Mouse (Mus musculus): ENCODE results near the gene Hus1. TPM values are rescaled to one million over a fixed set of nuclear protein-coding genes. Genes with fewer than 3 reads are reported as not detected.

Gene Hus1
- polyA plus RNA-seq, 1 experiment from 2014 or later: 9.2 TPM

- WGBS: 80% methylated on average over 7 of the region's 7 CpGs
- ATAC-seq (replicated peaks): no peak
- H3K9ac ChIP-seq: no peak overlapping the region
- H3K27me3 ChIP-seq (replicated peaks): no peaks in the 10 kb centered on the region
- no peak overlapping the region for H3K27ac ChIP-seq
- no peak overlapping the region for H3K4me2 ChIP-seq
- no peaks in the 10 kb centered on the region for H3K9me3 ChIP-seq
- no peak overlapping the region for H3K4me3 ChIP-seq
- H3K36me3 ChIP-seq (replicated peaks): no peaks in the 10 kb centered on the region
- H3K4me1 ChIP-seq: no peaks in the 10 kb centered on the region
These were observed 13.8 kb upstream of the Hus1 start for GRCm38 (mm10) chr11:9024782-9025181.

GRCm38 (mm10) chr11:9020207-9020606, 9.2 kb upstream of the Hus1 start:
- WGBS: 96% methylated on average over 5 of the region's 5 CpGs
- Histone ChIP-seq H3K9ac (no peak overlapping the region), H3K27ac (no peak overlapping the region), H3K27me3 (replicated peaks) (no peaks in the 10 kb centered on the region), H3K9me3 (no peaks in the 10 kb centered on the region), H3K4me2 (no peak overlapping the region), H3K4me1 (no peaks in the 10 kb centered on the region), H3K36me3 (replicated peaks) (no peaks in the 10 kb centered on the region), H3K4me3 (no peak overlapping the region)
- no peak for ATAC-seq (replicated peaks)

GRCm38 (mm10) chr11:9018491-9019267, 7.7 kb upstream of the Hus1 start:
- Histone ChIP-seq H3K9me3 (no peaks in the 10 kb centered on the region), H3K4me1 (no peaks in the 10 kb centered on the region), H3K36me3 (replicated peaks) (no peaks in the 10 kb centered on the region), H3K27ac (no peak overlapping the region), H3K27me3 (replicated peaks) (no peaks in the 10 kb centered on the region), H3K4me3 (no peak overlapping the region), H3K4me2 (no peak overlapping the region), H3K9ac (no peak overlapping the region)
- 79% methylated on average over 6 of the region's 6 CpGs for WGBS
- no peak for ATAC-seq (replicated peaks)

DNA sequence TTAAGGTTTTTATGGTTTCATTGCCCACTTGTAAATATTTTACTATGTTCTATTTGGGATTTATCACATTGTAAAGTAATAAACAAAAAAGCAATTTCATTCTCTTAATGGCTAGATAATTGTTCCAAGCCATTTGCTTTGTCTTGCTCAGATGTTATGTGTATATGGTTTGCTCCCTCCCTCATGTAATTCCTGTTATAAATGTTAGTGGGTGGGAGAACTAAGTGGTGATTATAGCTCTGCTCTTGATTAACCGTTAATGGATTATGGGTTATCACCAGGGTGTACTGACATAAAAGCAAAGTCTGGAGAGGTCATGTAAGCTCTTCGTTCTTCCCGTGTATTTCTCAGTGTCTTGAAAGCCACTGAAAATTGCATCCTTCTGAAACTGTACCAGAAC, 3.7 kb upstream of the Hus1 start:
- no peaks in the 10 kb centered on the region for H3K27me3 ChIP-seq (replicated peaks)
- no peaks in the 10 kb centered on the region for H3K9me3 ChIP-seq
- ATAC-seq (replicated peaks): no peak
- no peak overlapping the region for H3K9ac ChIP-seq
- no peak overlapping the region for H3K4me3 ChIP-seq
- no peaks in the 10 kb centered on the region for H3K36me3 ChIP-seq (replicated peaks)
- no peak overlapping the region for H3K27ac ChIP-seq
- H3K4me1 ChIP-seq: peaks cover 8% of the 10 kb centered on the region
- 86% methylated on average over 3 of the region's 3 CpGs for WGBS
- no peak overlapping the region for H3K4me2 ChIP-seq

GRCm38 (mm10) chr11:9011348-9011747, 357 bp upstream of the Hus1 start:
- Histone ChIP-seq H3K9me3 (no peaks in the 10 kb centered on the region), H3K27me3 (replicated peaks) (no peaks in the 10 kb centered on the region), H3K4me1 (peaks cover 13% of the 10 kb centered on the region), H3K36me3 (replicated peaks) (no peaks in the 10 kb centered on the region), H3K27ac (peak overlapping the region; percentile 76; the same call in 1 of the 2 replicates), H3K4me2 (peak overlapping the region; percentile 75), H3K9ac (peak overlapping the region; percentile 69), H3K4me3 (peak overlapping the region; percentile 73)
- ATAC-seq (replicated peaks): peak; percentile 34
- WGBS: 2% methylated on average over 3 of the region's 3 CpGs

DNA sequence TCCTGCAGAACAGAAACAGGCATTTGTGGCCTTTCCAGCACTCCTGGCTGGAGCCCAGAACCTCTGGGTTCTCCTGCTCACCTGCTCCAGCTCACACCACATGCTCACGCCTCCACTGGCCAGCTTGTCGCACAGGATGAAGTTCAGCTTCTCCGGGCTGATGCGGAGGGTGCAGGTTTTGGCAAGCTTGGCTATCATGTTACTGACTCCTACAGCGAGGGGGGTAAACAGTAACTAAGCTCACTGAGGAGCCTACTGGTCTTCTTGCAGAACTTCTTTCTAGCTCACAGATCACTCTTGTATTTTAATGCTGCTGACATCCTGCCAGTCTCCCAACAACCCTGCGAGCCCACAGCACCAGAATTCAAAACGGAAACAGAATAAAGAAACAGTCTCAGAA, 575 bp downstream of the Hus1 start:
- peak; percentile 67 for ATAC-seq (replicated peaks)
- no peaks in the 10 kb centered on the region for H3K36me3 ChIP-seq (replicated peaks)
- H3K4me1 ChIP-seq: peaks cover 13% of the 10 kb centered on the region
- peak overlapping the region; percentile 76 for H3K27ac ChIP-seq
- peak overlapping the region; percentile 73 for H3K4me3 ChIP-seq
- H3K27me3 ChIP-seq (replicated peaks): no peaks in the 10 kb centered on the region
- peak overlapping the region; percentile 75 for H3K4me2 ChIP-seq
- no peaks in the 10 kb centered on the region for H3K9me3 ChIP-seq
- peak overlapping the region; percentile 69 for H3K9ac ChIP-seq
- whole genome bisulfite sequencing: 0% methylated on average over 7 of the region's 7 CpGs

- H3K9me3 ChIP-seq: no peaks in the 10 kb centered on the region
- H3K4me3 ChIP-seq: no peak overlapping the region
- WGBS: 98% methylated on average over 5 of the region's 5 CpGs
- H3K4me2 ChIP-seq: no peak overlapping the region
- H3K36me3 ChIP-seq (replicated peaks): 0 out of 2 replicates have a peak, but pooled peaks cover 7% of the 10 kb centered on the region
- no peaks in the 10 kb centered on the region for H3K27me3 ChIP-seq (replicated peaks)
- H3K9ac ChIP-seq: no peak overlapping the region
- no peak for ATAC-seq (replicated peaks)
- no peak overlapping the region for H3K27ac ChIP-seq
- H3K4me1 ChIP-seq: peaks cover 13% of the 10 kb centered on the region
These were observed 2.2 kb downstream of the Hus1 start for GRCm38 (mm10) chr11:9008761-9009160.

DNA sequence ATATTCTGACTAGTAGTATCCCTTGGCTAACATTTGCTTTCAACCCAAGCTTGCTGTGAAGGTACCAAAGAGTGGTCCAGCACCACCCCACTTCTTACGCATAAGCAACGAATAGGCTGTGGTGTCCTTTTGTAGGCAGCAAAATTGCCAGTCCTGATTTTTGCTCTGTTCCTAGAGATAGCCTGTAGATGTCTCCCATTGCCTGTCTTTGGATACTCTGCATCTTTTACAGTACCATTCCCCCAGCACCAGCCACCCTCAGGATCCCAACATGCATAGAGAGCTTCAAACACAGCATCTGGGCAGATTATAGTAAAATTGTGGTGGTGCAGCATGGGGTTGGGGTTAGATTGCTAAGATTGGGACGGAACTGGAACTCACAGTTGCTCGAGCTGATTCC, 22.9 kb downstream of the Hus1 start:
- no peaks in the 10 kb centered on the region for H3K27me3 ChIP-seq (replicated peaks)
- H3K4me2 ChIP-seq: no peak overlapping the region
- H3K9me3 ChIP-seq: no peaks in the 10 kb centered on the region
- H3K4me3 ChIP-seq: no peak overlapping the region
- no peak overlapping the region for H3K9ac ChIP-seq
- no peaks in the 10 kb centered on the region for H3K4me1 ChIP-seq
- WGBS: 69% methylated on average over 4 of the region's 4 CpGs
- H3K27ac ChIP-seq: no peak overlapping the region
- 0 out of 2 replicates have a peak, but pooled peaks cover 5% of the 10 kb centered on the region for H3K36me3 ChIP-seq (replicated peaks)
- ATAC-seq (replicated peaks): no peak

GRCm38 (mm10) chr11:8986058-8986457, 24.9 kb downstream of the Hus1 start:
- Histone ChIP-seq H3K4me2 (no peak overlapping the region), H3K27me3 (replicated peaks) (no peaks in the 10 kb centered on the region), H3K27ac (no peak overlapping the region), H3K9me3 (no peaks in the 10 kb centered on the region), H3K36me3 (replicated peaks) (no peaks in the 10 kb centered on the region), H3K4me1 (no peaks in the 10 kb centered on the region), H3K9ac (no peak overlapping the region), H3K4me3 (no peak overlapping the region)
- no peak for ATAC-seq (replicated peaks)

DNA sequence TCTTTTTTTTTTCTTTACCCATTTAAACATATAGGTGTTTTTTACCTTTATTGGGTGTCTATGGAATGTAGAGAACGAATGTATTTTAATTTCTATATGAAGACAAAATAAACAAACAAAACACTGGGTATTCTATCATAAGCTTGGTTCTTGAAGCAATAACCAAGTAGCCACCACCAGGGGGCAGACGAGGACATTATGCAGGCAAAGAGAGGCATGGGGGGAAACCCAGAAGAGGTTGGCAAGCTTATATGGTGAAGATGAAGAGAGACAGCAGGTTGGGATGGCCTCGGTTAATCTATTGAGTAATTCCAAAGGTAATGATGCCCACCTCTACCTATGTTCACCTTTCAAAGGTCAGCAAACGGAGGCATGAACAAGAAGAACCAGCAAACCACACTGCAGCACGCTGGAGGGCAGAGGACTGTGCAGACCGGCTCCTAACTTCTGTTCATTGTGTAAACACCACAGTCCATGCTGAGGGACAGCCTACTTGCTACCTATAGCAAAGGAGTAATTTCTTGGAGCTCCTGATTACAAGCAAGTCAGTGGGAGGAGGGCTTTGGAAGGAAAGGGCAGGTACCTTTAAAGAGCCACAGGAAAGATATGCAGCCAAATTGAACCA, 27.6 kb downstream of the Hus1 start:
- Histone ChIP-seq H3K27me3 (replicated peaks) (no peaks in the 10 kb centered on the region), H3K4me3 (no peak overlapping the region), H3K9ac (no peak overlapping the region), H3K27ac (no peak overlapping the region), H3K36me3 (replicated peaks) (no peaks in the 10 kb centered on the region), H3K9me3 (no peaks in the 10 kb centered on the region), H3K4me1 (no peaks in the 10 kb centered on the region), H3K4me2 (no peak overlapping the region)
- WGBS: 44% methylated on average over 6 of the region's 6 CpGs
- ATAC-seq (replicated peaks): peak; percentile 43

GRCm38 (mm10) chr11:8978154-8978553, 32.8 kb downstream of the Hus1 start:
- Histone ChIP-seq H3K36me3 (replicated peaks) (no peaks in the 10 kb centered on the region), H3K9ac (no peak overlapping the region), H3K4me2 (no peak overlapping the region), H3K4me3 (no peak overlapping the region), H3K4me1 (no peaks in the 10 kb centered on the region), H3K9me3 (no peaks in the 10 kb centered on the region), H3K27me3 (replicated peaks) (no peaks in the 10 kb centered on the region), H3K27ac (no peak overlapping the region)
- WGBS: 90% methylated on average over 4 of the region's 4 CpGs
- no peak for ATAC-seq (replicated peaks)

- no peak within 1 kb of the TSS for H3K4me2 ChIP-seq
- H3K4me3 ChIP-seq: no peak within 1 kb of the TSS
- no peaks in the 10 kb centered on the region for H3K27me3 ChIP-seq (replicated peaks)
- no peaks in the 10 kb centered on the region for H3K9me3 ChIP-seq
- no peak within 1 kb of the TSS for H3K9ac ChIP-seq
- ATAC-seq (replicated peaks): no peak
- H3K36me3 ChIP-seq (replicated peaks): no peaks in the 10 kb centered on the region
- 38% methylated on average over 3 of the region's 3 CpGs for WGBS
- H3K27ac ChIP-seq: no peak within 1 kb of the TSS
- H3K4me1 ChIP-seq: no peaks in the 10 kb centered on the region
These were observed 37.8 kb downstream of the Hus1 start, which contains the start of gene Pkd1l1 for GRCm38 (mm10) chr11:8973166-8973565. TSS of gene Pkd1l1 (minus strand) at chr11:8973266.

- no peak overlapping the region for H3K27ac ChIP-seq
- no peak overlapping the region for H3K9ac ChIP-seq
- H3K4me1 ChIP-seq: no peaks in the 10 kb centered on the region
- no peak overlapping the region for H3K4me3 ChIP-seq
- H3K4me2 ChIP-seq: no peak overlapping the region
- H3K27me3 ChIP-seq (replicated peaks): no peaks in the 10 kb centered on the region
- H3K9me3 ChIP-seq: no peaks in the 10 kb centered on the region
- no peaks in the 10 kb centered on the region for H3K36me3 ChIP-seq (replicated peaks)
- ATAC-seq (replicated peaks): no peak
- 80% methylated on average over 6 of the region's 6 CpGs for WGBS
These were observed 38.9 kb downstream of the Hus1 start for GRCm38 (mm10) chr11:8972093-8972492.
